Mouse (Mus musculus): ENCODE measurements around the gene Iqschfp. TPM values are rescaled to one million over a fixed set of nuclear protein-coding genes. Genes with fewer than 3 reads are reported as not detected.

Iqschfp gene
- polyA plus RNA-seq, 1 experiment: not detected

GRCm38 (mm10) chr3:68568149-68568548 is 676.1 kb downstream of the Iqschfp start:
- TF ChIP-seq POLR2A (IDR thresholded peaks at IDR 0.05; ENCODE audit: borderline replicate concordance, control insufficient read depth, low read depth, low read length) (no peak), CTCF (IDR thresholded peaks at IDR 0.05; ENCODE audit: control insufficient read depth, insufficient read depth, low read length) (no peak)
- Histone ChIP-seq H3K27ac (ENCODE audit: control insufficient read depth, insufficient read depth, low read depth, low read length, poor library complexity) (no peak overlapping the region), H3K4me3 (replicated peaks; ENCODE audit: control insufficient read depth, low read depth, low read length) (no peak overlapping the region), H3K4me1 (ENCODE audit: control insufficient read depth, insufficient read depth, low read length) (no peaks in the 10 kb centered on the region)
- 85% methylated on average over 3 of the region's 3 CpGs for WGBS

- WGBS: 76% methylated on average over 7 of the region's 7 CpGs
- H3K27ac ChIP-seq (ENCODE audit: control insufficient read depth, insufficient read depth, low read depth, low read length, poor library complexity): no peak overlapping the region
- no peaks in the 10 kb centered on the region for H3K4me1 ChIP-seq (ENCODE audit: control insufficient read depth, insufficient read depth, low read length)
- no peak overlapping the region for H3K4me3 ChIP-seq (replicated peaks; ENCODE audit: control insufficient read depth, low read depth, low read length)
- no peak for TF ChIP-seq CTCF (IDR thresholded peaks at IDR 0.05; ENCODE audit: control insufficient read depth, insufficient read depth, low read length)
- no peak for TF ChIP-seq POLR2A (IDR thresholded peaks at IDR 0.05; ENCODE audit: borderline replicate concordance, control insufficient read depth, low read depth, low read length)
Observed at GRCm38 (mm10) chr3:68568716-68569115, 676.7 kb downstream of the Iqschfp start.

- 77% methylated on average over 4 of the region's 4 CpGs for WGBS
- Histone ChIP-seq H3K4me3 (replicated peaks; ENCODE audit: control insufficient read depth, low read depth, low read length) (no peak overlapping the region), H3K4me1 (ENCODE audit: control insufficient read depth, insufficient read depth, low read length) (no peaks in the 10 kb centered on the region), H3K27ac (ENCODE audit: control insufficient read depth, insufficient read depth, low read depth, low read length, poor library complexity) (no peak overlapping the region)
- TF ChIP-seq POLR2A (IDR thresholded peaks at IDR 0.05; ENCODE audit: borderline replicate concordance, control insufficient read depth, low read depth, low read length) (no peak), CTCF (IDR thresholded peaks at IDR 0.05; ENCODE audit: control insufficient read depth, insufficient read depth, low read length) (no peak)
Observed at GRCm38 (mm10) chr3:68570319-68570718, 678.3 kb downstream of the Iqschfp start.

DNA sequence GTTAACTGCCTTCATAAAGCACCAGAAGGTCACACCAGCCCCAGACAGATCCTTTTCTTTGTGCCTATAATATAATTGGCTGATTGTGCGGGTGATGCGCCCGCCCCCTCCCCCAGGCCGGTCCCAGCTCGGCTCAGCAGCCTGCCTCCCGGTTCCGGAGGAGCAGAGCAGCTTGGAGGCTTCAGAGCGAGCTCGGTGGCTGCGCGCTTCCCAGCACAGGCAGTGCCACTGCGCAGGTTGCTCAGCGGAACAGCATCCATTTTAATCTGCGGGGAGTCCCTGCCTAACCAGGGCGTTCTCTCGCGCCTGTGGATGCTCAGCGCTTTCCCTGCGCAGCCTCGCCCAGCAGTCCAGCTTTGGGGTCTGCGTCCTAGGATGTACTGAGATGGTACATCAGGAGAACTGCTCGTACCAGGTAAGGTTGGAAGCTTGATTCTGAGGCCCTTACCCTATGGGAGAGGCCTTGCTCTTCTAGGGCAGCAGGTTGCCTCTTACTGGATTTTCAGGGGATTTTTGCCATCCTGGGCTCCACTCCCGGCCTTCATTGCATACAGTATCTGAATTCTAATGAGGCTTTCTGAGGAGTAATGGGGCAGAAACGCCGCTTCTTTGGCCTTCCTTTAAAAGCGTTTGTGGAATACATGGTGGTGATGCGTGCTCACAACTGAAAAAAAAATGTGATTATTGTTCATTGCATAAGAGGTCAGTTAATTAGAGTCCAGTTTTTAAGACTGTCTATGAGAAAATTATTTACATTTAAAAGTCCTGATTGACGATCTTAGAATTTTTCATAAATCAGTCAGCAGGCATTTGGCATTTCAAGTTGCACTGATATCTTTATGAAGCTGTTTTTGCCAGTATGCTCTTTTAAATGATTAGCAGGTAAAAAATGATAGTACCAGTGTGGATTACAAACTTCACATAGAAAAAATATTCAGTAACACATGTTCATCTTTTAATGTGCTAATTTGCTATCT is 680.5 kb downstream of the Iqschfp start:
- Histone ChIP-seq H3K4me3 (replicated peaks; ENCODE audit: control insufficient read depth, low read depth, low read length) (no peak overlapping the region), H3K27ac (ENCODE audit: control insufficient read depth, insufficient read depth, low read depth, low read length, poor library complexity) (no peak overlapping the region), H3K4me1 (ENCODE audit: control insufficient read depth, insufficient read depth, low read length) (no peaks in the 10 kb centered on the region)
- TF ChIP-seq POLR2A (IDR thresholded peaks at IDR 0.05; ENCODE audit: borderline replicate concordance, control insufficient read depth, low read depth, low read length): no peak
- no peak for TF ChIP-seq CTCF (IDR thresholded peaks at IDR 0.05; ENCODE audit: control insufficient read depth, insufficient read depth, low read length)
- 44% methylated on average over 28 of the region's 28 CpGs for WGBS

- Histone ChIP-seq H3K4me3 (replicated peaks; ENCODE audit: control insufficient read depth, low read depth, low read length) (no peak overlapping the region), H3K27ac (ENCODE audit: control insufficient read depth, insufficient read depth, low read depth, low read length, poor library complexity) (no peak overlapping the region), H3K4me1 (ENCODE audit: control insufficient read depth, insufficient read depth, low read length) (no peaks in the 10 kb centered on the region)
- TF ChIP-seq CTCF (IDR thresholded peaks at IDR 0.05; ENCODE audit: control insufficient read depth, insufficient read depth, low read length) (no peak), POLR2A (IDR thresholded peaks at IDR 0.05; ENCODE audit: borderline replicate concordance, control insufficient read depth, low read depth, low read length) (no peak)
- 46% methylated on average over 3 of the region's 3 CpGs for WGBS
Observed at GRCm38 (mm10) chr3:68573226-68573624, 681.2 kb downstream of the Iqschfp start.

DNA sequence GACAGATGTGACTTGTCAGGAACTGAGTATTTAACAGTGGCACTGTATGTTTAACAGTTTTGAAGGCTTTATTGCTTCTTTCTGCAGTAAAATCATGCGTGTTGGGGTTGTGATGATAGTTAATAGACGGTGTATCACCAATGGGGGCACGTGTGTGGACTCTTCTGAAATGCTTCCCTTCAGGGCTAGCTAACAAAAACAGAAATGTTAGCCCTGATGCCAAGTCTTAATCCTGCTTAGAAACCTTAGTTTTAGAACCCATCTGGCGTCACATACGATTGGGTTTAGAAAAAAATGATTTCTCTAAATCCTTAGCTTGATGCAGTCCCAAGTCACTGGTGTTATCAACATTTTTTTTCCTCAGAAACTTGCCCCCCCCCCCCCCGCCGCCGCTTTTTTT is 682.1 kb downstream of the Iqschfp start:
- TF ChIP-seq POLR2A (IDR thresholded peaks at IDR 0.05; ENCODE audit: borderline replicate concordance, control insufficient read depth, low read depth, low read length) (no peak), CTCF (IDR thresholded peaks at IDR 0.05; ENCODE audit: control insufficient read depth, insufficient read depth, low read length) (no peak)

DNA sequence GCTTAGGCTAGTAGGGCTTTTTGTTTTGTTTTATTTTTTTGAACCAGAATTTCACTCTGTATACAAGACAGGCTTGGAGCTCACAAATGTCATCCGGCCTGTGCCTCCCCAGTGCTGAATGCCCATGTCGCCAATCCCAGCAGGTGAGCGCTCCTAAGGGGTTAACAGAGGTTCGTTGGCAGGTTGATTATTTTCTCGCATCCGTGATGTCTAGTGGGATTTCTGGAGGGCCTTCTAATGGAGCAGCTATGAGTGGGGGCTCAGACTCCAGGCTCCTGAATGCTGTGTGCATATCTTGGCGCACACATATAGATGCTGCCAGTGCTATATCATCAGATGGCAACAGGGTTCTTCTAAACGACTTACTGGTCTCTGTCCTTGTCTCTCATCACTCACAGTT is 682.5 kb downstream of the Iqschfp start:
- no peaks in the 10 kb centered on the region for H3K4me1 ChIP-seq (ENCODE audit: control insufficient read depth, insufficient read depth, low read length)
- TF ChIP-seq CTCF (IDR thresholded peaks at IDR 0.05; ENCODE audit: control insufficient read depth, insufficient read depth, low read length) (no peak), POLR2A (IDR thresholded peaks at IDR 0.05; ENCODE audit: borderline replicate concordance, control insufficient read depth, low read depth, low read length) (no peak)
- H3K27ac ChIP-seq (ENCODE audit: control insufficient read depth, insufficient read depth, low read depth, low read length, poor library complexity): no peak overlapping the region
- H3K4me3 ChIP-seq (replicated peaks; ENCODE audit: control insufficient read depth, low read depth, low read length): no peak overlapping the region
- 81% methylated on average over 8 of the region's 8 CpGs for WGBS

More for the DNA sequence above, 682.1 kb downstream of the Iqschfp start:
- H3K27ac ChIP-seq (ENCODE audit: control insufficient read depth, insufficient read depth, low read depth, low read length, poor library complexity): no peak overlapping the region
- H3K4me1 ChIP-seq (ENCODE audit: control insufficient read depth, insufficient read depth, low read length): no peaks in the 10 kb centered on the region
- WGBS: 53% methylated on average over 8 of the region's 8 CpGs
- H3K4me3 ChIP-seq (replicated peaks; ENCODE audit: control insufficient read depth, low read depth, low read length): no peak overlapping the region

GRCm38 (mm10) chr3:68575636-68576340 is 683.8 kb downstream of the Iqschfp start:
- no peak overlapping the region for H3K27ac ChIP-seq (ENCODE audit: control insufficient read depth, insufficient read depth, low read depth, low read length, poor library complexity)
- WGBS: 85% methylated on average over 10 of the region's 10 CpGs
- H3K4me3 ChIP-seq (replicated peaks; ENCODE audit: control insufficient read depth, low read depth, low read length): no peak overlapping the region
- H3K4me1 ChIP-seq (ENCODE audit: control insufficient read depth, insufficient read depth, low read length): no peaks in the 10 kb centered on the region
- TF ChIP-seq CTCF (IDR thresholded peaks at IDR 0.05; ENCODE audit: control insufficient read depth, insufficient read depth, low read length) (no peak), POLR2A (IDR thresholded peaks at IDR 0.05; ENCODE audit: borderline replicate concordance, control insufficient read depth, low read depth, low read length) (no peak)
